Mouse (Mus musculus): ENCODE results near the gene Ksr1. TPM values are rescaled to one million over a fixed set of nuclear protein-coding genes. Genes with fewer than 3 reads are reported as not detected.
"Not testable (repeated sequence)": the region's sequence is repeated elsewhere in the genome, so short reads cannot be mapped to it uniquely, and the experiment has no call there.

Ksr1 gene
- polyA plus RNA-seq, 1 experiment, result 4.6 TPM

GRCm38 (mm10) chr11:79020535-79021045, 125.6 kb downstream of the Ksr1 start:
- H3K27ac ChIP-seq (replicated peaks; ENCODE audit: low read depth, low read length), result no peak overlapping the region
- H3K4me3 ChIP-seq (ENCODE audit: insufficient read depth, low read depth, low read length), result no peak overlapping the region
- H3K4me1 ChIP-seq (ENCODE audit: control insufficient read depth, insufficient read depth, insufficient read length, low read length), result peaks cover 13% of the 10 kb centered on the region

DNA sequence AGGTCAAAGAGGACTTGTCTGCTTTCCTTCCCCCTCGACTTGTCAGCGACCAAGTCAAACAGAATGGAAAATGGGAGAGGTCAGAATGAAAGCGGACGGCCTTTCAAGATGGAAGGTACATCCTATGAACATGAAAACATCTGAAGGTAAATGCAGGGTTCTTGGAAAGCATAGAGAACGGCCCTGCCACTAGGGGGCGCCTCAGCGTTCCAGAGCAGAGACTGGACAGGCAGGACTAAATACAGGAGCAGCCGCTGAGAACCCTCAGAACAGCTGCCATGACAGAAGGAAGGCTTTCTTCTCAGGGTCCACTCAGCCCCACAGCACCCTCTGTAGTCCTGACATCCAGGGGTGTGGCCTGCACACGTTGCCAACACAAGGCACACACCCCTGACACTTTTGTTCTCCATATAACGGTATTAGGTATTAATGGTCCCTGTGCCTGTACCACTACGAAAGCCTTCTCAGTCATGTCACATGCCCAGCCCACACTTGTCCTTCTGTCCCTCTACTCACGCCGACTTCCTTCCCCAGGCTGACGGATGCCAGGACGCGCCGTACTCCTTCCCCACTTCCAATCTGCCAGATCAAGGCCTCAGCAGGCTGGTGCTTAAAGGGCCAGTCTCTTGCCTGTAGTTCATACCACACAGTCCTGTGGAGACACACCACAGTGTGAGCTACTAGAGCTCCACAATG, 126.2 kb downstream of the Ksr1 start:
- Histone ChIP-seq H3K4me1 (ENCODE audit: control insufficient read depth, insufficient read depth, insufficient read length, low read length) (peaks cover 13% of the 10 kb centered on the region), H3K27ac (replicated peaks; ENCODE audit: low read depth, low read length) (no peak overlapping the region), H3K4me3 (ENCODE audit: insufficient read depth, low read depth, low read length) (no peak overlapping the region)

DNA sequence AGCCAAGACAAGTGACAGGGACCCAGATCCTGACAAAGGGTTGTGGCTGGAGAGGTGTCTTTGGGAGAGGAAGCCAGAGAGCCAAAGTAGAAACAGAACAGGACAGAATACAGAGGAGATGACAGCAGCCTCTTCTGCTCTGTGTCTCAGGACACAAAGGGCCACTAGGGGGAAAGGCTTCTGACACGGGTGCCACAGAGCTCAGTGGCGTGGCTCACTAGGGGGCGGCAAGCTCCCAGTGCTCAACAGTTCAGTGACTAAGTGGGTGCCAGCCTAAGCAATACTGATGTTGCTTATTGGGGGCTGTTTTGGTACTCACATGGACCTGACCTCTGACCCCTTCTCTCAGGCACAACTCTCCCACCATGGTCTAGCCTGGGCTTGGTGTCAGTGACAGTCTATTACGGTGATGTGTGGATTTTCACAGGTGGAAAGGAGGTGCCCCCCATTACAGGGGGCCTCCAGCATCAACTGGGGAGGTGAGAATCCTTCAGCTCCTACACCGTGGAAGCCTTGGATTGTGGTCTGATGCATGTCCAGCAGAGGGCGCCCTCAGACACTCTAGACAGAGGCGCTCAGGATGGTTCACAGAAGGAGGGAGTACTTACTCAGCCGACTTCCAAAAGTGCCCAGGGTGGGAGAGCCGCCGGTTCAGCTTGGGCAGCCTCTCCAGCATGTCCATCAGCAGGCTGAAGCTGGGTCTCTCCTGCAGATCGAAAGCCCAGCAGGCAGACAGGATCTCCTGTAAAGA, 127.1 kb downstream of the Ksr1 start:
- Histone ChIP-seq H3K27ac (replicated peaks; ENCODE audit: low read depth, low read length) (no peak overlapping the region), H3K4me1 (ENCODE audit: control insufficient read depth, insufficient read depth, insufficient read length, low read length) (peaks cover 17% of the 10 kb centered on the region), H3K4me3 (ENCODE audit: insufficient read depth, low read depth, low read length) (no peak overlapping the region)

GRCm38 (mm10) chr11:79017161-79017606, 129.0 kb downstream of the Ksr1 start:
- H3K27ac ChIP-seq (replicated peaks; ENCODE audit: low read depth, low read length), result no peak overlapping the region
- no peak overlapping the region for H3K4me3 ChIP-seq (ENCODE audit: insufficient read depth, low read depth, low read length)
- H3K4me1 ChIP-seq (ENCODE audit: control insufficient read depth, insufficient read depth, insufficient read length, low read length), result peaks cover 10% of the 10 kb centered on the region

GRCm38 (mm10) chr11:79016236-79016635, 130.0 kb downstream of the Ksr1 start:
- H3K4me3 ChIP-seq (ENCODE audit: insufficient read depth, low read depth, low read length), result no peak overlapping the region
- H3K27ac ChIP-seq (replicated peaks; ENCODE audit: low read depth, low read length), result no peak overlapping the region
- peaks cover 10% of the 10 kb centered on the region for H3K4me1 ChIP-seq (ENCODE audit: control insufficient read depth, insufficient read depth, insufficient read length, low read length)

- Histone ChIP-seq H3K4me1 (ENCODE audit: control insufficient read depth, insufficient read depth, insufficient read length, low read length) (peaks cover 10% of the 10 kb centered on the region), H3K4me3 (ENCODE audit: insufficient read depth, low read depth, low read length) (no peak overlapping the region), H3K27ac (replicated peaks; ENCODE audit: low read depth, low read length) (no peak overlapping the region)
These were observed 130.5 kb downstream of the Ksr1 start for GRCm38 (mm10) chr11:79015660-79016215.

- Histone ChIP-seq H3K4me3 (ENCODE audit: insufficient read depth, low read depth, low read length) (no peak overlapping the region), H3K4me1 (ENCODE audit: control insufficient read depth, insufficient read depth, insufficient read length, low read length) (peaks cover 7% of the 10 kb centered on the region), H3K27ac (replicated peaks; ENCODE audit: low read depth, low read length) (peak overlapping the region; percentile 38; the same call in 1 of the 2 replicates)
These were observed 131.4 kb downstream of the Ksr1 start for GRCm38 (mm10) chr11:79014602-79015325.

DNA sequence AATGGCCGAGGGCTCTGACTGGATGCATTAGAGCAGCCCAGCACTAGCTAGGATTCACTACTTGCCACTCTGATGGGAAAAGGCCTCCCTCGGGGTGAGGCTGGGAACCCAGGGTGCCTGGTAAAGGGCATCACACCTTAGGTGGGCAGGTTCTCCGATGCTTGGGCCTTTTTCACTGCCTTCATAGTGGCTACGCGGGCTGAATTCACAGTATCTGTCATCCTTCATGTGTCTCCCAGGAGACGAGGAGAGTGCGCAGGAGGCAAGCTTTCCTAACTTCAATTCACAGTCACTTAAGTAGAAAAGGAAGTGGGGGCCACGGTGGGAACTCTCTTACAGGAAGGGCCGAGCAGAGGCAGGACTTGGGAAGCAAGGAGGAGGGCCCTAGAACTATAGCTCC, 132.4 kb downstream of the Ksr1 start:
- H3K4me1 ChIP-seq (ENCODE audit: control insufficient read depth, insufficient read depth, insufficient read length, low read length), result peaks cover 7% of the 10 kb centered on the region
- H3K4me3 ChIP-seq (ENCODE audit: insufficient read depth, low read depth, low read length), result no peak overlapping the region
- H3K27ac ChIP-seq (replicated peaks; ENCODE audit: low read depth, low read length), result peak overlapping the region; percentile 38

DNA sequence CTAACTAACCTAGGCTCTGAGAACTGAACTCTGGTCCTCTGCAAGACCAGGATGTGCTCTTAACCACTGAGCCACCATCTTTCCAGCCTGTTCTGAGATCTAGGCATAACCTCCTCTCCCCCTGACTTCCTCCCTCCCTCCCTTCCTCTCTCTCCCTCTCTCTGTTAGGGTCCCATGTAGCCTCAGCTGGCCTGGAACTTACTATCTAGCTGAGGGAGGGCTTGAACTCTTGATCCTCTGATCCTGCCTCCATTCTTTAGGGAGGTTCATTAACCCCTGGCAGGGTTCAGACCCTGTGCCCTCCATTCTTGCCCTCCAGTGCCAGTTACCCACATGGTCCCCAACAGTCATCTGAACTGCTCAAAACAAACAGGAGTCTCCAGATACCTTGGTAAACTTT, 133.2 kb downstream of the Ksr1 start:
- Histone ChIP-seq H3K4me1 (ENCODE audit: control insufficient read depth, insufficient read depth, insufficient read length, low read length) (peaks cover 7% of the 10 kb centered on the region), H3K4me3 (ENCODE audit: insufficient read depth, low read depth, low read length) (no peak overlapping the region), H3K27ac (replicated peaks; ENCODE audit: low read depth, low read length) (no peak overlapping the region)

DNA sequence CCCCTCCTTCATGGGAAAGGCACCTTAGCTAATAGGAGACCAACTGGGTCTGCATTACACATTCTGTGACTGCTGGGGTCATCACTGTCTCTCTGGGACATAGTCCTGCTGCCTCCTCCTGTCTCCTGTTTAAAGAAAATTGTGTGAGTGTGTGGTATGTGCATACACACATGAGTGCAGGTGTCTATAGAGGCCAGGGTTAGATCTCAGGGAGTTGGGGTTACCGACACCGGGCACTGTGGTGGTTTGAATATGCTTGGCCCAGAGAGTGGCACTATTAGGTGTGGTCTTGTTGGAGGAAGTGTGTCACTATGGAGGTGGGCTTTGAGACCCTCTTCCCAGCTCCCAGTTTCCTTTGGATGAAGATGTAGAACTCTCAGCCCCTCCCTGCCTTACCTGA, 133.7 kb downstream of the Ksr1 start:
- Histone ChIP-seq H3K27ac (replicated peaks; ENCODE audit: low read depth, low read length) (no peak overlapping the region), H3K4me1 (ENCODE audit: control insufficient read depth, insufficient read depth, insufficient read length, low read length) (peaks cover 7% of the 10 kb centered on the region), H3K4me3 (ENCODE audit: insufficient read depth, low read depth, low read length) (no peak overlapping the region)

DNA sequence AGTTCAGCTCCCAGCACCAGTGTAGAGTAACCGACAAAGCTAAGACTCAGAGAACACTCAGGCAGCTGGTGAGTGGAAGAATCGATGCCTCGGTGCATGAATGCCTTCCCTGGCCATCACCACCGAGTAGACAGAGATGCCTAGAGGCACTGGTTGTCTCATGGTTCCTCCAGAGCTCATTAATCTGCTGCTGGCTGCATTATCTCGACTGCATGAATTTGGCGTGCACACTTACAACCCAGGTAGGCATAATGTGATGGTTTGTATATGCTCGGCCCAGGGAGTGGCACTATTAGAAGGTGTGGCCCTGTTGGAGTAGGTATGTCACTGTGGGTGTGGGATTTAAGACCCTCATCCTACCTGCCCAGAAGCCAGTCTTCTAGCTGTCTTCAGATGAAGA, 137.3 kb downstream of the Ksr1 start:
- Histone ChIP-seq H3K4me1 (ENCODE audit: control insufficient read depth, insufficient read depth, insufficient read length, low read length) (peaks cover 7% of the 10 kb centered on the region; the same call in 1 of the 2 replicates), H3K27ac (replicated peaks; ENCODE audit: low read depth, low read length) (no peak overlapping the region), H3K4me3 (ENCODE audit: insufficient read depth, low read depth, low read length) (no peak overlapping the region)

DNA sequence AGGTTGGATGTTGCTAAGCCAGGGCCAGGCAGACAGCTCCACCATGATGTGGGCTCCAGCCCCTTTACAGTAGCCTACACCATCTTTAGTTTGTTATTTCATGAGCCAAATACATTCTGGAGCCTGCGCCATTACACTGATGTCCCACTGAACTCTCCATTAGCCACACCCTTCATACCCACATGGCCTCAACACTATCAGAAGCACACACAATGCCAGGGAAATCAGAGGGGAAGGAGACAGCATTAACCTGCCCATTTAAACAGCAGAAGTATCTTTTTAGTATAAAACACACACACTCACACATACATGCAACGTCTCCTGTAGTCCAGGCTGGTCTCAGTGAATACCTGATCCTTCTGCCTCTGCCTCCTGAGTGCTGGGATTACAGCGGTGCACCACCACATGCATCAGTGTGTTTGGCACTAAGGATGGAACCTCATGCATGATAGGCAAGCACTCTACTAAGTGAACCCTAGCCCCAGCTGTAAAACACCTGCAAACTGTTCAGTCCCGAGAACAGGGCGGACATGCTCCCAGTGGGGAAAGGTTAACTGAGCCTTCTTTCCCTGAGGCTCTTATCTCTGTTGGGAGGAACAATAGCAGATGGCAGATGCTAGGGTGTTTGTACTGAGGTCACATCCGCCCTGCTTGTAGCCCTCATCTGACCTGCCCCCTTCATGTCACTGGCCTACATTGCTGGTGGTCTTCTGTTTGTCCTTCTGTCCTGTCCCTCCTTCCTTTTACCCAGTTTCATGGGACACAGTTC, 138.0 kb downstream of the Ksr1 start:
- peaks cover 9% of the 10 kb centered on the region for H3K4me1 ChIP-seq (ENCODE audit: control insufficient read depth, insufficient read depth, insufficient read length, low read length)
- H3K4me3 ChIP-seq (ENCODE audit: insufficient read depth, low read depth, low read length), result no peak overlapping the region
- H3K27ac ChIP-seq (replicated peaks; ENCODE audit: low read depth, low read length), result no peak overlapping the region

GRCm38 (mm10) chr11:79007356-79007755, 138.9 kb downstream of the Ksr1 start:
- not testable (repeated sequence) for H3K27ac ChIP-seq (replicated peaks; ENCODE audit: low read depth, low read length); H3K4me3 ChIP-seq (ENCODE audit: insufficient read depth, low read depth, low read length)
- H3K4me1 ChIP-seq (ENCODE audit: control insufficient read depth, insufficient read depth, insufficient read length, low read length), result peaks cover 13% of the 10 kb centered on the region

DNA sequence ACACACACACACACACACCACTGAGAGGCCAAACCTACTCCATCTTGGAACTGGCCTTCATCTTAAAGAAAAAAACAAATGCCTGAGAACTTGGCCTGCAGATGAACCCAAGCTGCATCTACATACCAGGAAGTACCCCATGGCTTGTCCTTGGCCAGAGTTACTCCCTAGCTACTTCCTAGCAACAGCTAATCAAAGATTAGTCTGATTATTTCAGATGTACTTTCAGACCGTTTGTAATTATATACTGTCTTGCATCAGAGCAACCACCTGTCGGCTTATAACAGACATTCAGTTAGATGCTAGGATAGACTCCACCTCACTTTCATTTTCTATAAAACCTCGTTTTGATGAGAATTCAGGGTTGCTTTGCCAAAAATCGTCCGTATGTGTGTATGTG, 139.8 kb downstream of the Ksr1 start:
- H3K4me3 ChIP-seq (ENCODE audit: insufficient read depth, low read depth, low read length), result no peak overlapping the region
- H3K4me1 ChIP-seq (ENCODE audit: control insufficient read depth, insufficient read depth, insufficient read length, low read length), result peaks cover 13% of the 10 kb centered on the region

More for the DNA sequence above, 139.8 kb downstream of the Ksr1 start:
- H3K27ac ChIP-seq (replicated peaks; ENCODE audit: low read depth, low read length), result no peak overlapping the region

Data from brown adipose tissue, adult 24 weeks (tissue).